Mouse (Mus musculus): ENCODE results near the gene Prdm11.

The Prdm11 gene

DNA sequence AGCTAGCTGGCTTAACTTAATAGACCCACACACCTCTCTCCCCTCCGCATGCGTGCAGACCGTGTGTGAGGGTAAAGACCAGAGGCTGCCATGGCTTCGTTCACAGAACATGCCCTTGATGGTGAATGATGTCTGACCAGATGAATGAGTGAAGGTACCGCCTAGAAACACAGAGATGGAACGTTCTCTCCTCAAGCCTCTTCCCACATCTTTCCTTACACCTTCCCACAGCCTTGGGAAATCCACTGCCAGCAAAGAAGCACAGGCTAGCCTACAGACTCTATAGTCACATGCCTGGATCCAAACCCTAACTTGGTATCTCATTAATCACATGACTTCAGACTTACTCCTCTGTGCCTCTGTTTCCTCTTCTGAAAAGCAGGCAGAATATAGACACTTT lies 112.6 kb downstream of the Prdm11 start:
- in situ Hi-C loops (cut with MboI, MseI) = no loop called here

- in situ Hi-C loops (cut with MboI, MseI) = no loop called here
Measured at GRCm38 (mm10) chr2:92931061-92931460, 114.9 kb downstream of the Prdm11 start.

GRCm38 (mm10) chr2:92929696-92930095 lies 116.3 kb downstream of the Prdm11 start:
- in situ Hi-C loops (cut with MboI, MseI) = no loop called here

GRCm38 (mm10) chr2:92924677-92925259 lies 121.2 kb downstream of the Prdm11 start:
- in situ Hi-C loops (cut with MboI, MseI) = no loop called here

- in situ Hi-C loops (cut with MboI, MseI) = no loop called here
Measured at GRCm38 (mm10) chr2:92920709-92921108, 125.3 kb downstream of the Prdm11 start.

GRCm38 (mm10) chr2:92917405-92918142 lies 128.4 kb downstream of the Prdm11 start:
- in situ Hi-C loops (cut with MboI, MseI) = no loop called here

DNA sequence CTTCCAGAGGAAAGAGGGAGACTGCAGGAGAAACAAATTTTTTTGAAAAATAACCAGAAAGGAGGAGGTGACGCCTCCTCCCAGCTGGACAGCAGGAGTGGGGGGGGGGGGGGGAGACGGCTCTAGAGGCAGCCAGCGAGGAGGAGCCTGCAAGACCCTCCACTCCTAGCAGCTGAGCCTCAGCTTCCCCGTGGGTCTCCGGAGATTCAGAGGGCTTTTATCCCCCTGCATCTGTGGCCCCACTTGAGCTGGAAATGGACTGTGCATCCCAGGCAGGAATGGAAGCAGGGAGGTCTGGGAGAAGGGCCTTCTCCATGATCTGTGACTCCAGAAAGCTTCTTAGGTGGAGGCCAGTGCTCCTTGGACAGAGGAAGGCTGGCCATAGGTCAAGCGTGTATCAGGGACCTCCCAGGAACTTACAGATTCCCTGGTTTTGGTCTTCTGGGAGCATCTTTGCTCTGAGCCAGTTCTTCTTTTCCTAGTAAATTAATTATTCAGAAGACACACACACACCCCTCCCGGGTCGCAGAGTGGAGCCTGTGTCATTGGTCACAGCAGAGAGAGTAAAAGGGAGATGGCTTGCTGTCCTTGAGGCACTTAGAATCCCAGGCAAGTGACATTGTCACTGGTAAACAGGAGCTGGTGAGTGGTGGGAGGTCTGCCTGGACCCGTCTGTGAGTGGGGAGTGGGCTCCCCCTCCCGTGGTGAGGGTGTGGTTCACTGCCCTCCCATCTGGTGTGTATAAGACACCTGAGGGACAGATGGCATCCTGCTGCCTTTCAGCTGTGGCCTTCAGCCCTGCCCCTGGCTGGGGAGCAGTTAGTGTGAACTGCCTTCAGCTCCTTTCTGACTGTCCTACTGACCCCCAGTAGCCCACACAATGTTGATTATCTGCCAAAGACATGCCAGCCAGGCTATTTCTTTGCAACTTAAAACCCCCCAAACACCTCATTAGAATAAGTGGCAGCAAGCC lies 130.0 kb downstream of the Prdm11 start:
- in situ Hi-C loops (cut with MboI, MseI) = no loop called here

Data from T-helper 2 cell (primary cell).